Mouse (Mus musculus) lung, adult 18-20 months (tissue): ENCODE measurements around the gene Nkx2-3.
A peak's percentile ranks its signal among the peaks of the same experiment; 100 is the strongest.

Experiments
- DNase-seq, 2 experiments: peaks; one replicate each; pipeline ENCODE4 v3.0.0; 2022; ENCODE audit warnings: mixed read lengths in 2 of 2

The Nkx2-3 gene

DNA sequence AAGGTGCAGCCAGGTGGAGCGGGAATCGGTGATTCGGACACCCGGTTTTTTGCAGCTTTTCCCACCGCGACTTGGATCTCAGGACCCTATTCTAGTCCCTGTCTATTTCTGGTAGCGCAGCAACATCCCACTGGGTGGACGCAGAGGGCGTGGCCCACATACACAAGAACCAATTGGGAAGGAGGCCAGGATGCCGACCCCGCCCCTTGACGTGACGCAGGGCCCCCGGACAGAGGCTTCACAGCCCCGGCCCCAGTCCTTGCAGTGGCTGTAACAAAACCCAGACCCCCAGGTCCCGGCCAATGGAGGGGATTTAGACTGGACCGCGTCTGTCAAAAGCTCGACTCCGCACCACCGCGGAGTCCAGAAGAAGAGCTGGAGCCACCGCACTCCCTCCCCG lies at the start of gene Nkx2-3:
Gene Nkx2-3, plus strand, starts transcription at position 275 of the 400 bp plus-strand sequence.
- DNase-seq = peak in 1 of 2 experiments; percentile 24

DNA sequence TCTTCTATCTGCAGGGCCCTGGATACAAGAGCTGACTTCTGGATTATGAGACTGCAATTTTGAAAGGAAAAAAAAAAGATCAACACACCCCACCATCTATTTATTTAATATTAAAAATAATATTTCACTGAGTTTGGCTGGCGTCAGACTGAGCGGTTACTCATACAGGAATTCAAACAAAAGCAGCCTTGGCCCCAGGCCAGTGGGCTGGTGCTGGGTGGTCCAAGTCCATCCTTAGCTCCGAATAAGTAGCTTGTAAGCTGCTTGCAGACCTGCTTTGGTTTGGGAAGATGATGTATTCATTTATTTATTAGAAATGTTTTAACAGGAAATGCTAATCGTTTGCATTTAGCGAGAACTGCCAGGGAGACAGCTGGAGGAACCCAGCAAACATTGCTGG lies 49.0 kb upstream of the Nkx2-3 start:
- DNase-seq = peak; percentile 16 to 22

DNA sequence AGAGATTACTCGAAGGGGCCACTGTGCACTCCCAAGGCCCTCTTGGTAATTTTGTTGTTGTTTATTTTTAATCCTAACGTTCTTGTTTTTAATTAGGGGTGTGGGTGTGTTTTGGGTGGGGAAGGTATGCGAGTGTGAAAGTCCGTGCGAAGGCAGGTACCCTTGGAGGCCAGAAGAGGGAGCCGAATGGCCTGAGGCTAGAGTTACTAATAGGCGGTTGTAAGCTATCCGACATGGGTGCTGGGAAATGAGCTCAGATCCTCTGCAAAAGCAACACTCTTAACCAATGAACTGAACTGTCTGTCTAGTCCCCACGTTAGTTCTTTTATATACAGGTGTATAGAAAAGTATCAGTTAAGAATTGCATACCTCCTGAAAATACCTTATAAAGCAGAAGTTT lies 43.8 kb upstream of the Nkx2-3 start:
- no peak for DNase-seq

DNA sequence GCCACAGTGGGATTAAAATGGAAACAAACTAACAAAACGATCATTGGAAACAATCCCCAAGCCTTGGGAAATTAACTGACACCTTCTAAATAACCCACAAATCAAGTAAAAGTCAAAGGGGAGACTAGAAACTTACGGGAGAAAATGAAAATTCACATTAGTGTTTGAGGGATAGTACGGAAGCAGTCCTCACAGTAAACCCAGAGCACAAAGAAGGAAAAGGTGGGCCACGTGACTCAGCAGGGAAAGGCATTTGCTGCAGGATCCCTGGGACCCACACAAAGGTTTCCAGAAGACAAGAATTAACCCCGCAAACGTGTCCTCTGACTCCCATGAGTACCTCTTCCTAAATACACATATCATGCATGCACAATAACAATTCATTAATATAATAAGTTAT lies 43.0 kb upstream of the Nkx2-3 start:
- DNase-seq = no peak

DNA sequence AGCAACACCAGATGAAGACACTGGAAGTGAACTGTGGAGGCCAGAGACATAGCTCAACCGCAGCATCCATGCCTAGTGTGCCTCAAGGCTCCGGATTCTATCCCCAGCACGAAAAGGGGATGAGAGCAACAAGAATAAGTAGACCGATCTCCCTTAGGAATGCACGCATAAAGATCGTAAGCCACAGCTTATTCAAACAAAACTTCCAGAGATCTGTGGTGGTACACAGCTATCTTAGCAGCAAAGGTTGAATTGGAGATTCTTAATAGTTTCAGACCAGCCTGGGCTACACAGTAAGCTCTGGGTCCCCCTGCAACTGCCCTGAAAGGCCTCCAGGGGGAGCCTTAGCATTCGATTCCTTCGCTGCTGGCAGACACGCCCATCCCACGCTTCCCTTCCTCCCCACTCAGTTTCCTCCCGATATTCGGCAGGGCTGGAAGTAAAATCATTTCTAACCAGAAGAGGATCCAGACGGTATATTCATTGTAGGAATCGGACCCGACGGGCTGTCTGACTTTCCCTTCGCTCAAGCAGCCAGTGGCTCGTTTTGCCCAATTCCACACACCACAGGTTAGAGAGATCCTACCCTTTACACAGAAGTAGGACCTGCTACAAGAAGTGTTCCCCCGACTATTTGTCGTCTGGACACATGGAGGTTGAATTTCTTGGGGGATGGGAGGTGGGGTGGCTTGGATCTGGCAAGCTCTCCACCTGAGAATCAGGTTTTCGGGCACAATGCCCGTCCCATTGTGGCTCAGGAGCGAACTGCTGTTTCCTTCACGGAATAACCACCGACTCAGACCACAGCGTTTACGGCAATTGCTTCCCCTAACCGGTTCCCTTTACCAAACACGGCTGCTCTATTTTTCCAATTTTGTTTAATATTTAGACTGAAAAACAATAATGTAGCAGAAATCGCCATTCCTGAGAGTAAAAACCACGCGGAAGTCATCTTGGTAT lies 41.0 kb upstream of the Nkx2-3 start:
- DNase-seq = peak; percentile 71 to 77

DNA sequence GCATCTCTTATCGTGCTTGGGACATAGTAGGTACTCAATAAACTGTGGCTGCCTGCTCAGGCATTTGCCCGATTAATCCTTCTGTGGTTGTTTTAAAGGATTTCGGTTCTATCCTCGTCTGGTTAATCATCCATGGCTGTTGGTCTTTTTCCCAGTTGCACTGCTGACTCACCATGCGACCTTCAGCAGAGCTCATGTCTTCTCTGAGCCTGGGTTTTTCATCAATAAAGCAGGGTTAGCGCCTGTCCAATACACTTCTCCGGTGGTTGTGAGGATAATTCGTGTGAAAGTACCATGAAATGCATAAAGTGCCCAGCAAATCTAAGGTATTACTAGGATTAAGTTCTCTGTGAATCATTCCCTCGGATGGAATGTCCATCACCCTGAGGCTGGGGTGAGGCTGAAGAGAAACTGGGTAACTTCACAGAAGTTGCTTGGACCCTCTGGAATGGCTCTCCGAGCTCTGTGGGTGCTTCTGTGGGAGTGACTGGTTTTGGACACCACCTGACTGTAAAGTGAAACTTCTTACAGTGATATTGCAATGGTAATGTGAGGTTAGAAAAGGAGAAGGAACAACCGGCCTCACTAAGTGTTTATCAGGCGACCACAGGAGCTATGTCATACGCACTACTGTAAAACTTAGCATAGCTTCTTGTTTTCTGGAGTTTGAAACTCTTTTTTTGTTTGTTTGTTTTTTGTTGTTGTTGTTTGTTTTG lies 32.9 kb upstream of the Nkx2-3 start:
- no peak for DNase-seq

DNA sequence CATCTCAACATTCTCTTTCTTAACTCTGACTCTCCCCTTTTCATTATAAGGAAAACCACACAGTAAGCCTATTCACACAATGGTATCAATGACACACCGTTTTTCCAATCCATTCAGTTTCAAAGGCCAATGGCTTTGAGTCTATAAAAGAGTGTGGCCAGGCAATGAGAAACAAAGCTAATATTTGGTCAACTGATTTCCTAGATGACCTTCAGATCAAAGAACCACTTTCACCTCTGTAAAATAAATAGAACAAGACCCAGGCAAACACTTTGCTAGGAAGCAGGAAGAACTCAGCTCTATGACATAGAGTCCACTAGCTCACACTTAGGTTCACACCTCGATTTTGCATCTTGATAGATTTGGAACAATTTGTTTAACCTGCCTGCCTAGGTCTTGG lies 30.9 kb upstream of the Nkx2-3 start:
- no peak for DNase-seq

DNA sequence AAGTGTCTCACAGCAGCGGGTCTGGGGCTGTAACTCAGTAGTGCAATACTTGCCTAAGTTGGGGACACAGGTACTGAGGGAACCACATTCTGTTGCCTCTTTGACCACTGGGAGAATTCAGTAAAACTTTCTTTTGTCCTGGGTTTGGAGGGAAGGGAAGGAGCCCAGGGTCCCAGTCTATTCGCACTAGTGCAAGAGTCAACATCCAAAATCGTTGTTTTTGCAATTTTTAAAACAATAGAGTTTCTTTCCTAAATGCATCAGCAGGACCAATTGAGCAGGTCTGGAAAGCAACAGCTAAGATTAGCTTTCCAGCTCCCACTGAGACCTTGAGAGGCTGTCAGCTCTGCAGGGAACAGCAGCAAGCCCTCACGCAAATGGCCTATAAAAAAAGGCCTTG lies 28.9 kb upstream of the Nkx2-3 start:
- DNase-seq = no peak

DNA sequence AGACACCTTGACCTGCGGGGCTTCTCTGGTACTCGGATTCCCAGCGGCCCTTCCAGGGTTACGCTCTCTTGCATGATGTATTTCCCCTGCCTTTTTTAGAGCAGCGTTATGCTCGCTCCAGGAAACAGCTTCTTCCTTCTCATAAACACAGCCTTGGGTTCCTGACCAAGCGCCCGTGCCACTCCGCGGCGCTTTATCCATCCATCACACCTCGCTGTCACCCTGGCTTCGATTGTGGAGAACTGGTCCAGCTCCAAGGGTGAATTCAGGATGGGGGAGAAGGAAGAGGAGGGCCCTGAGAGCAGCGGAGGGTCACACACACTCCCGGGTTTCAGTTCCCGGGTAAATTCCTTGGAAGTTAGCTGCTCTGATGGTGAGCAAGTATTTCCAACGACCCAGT lies 28.5 kb upstream of the Nkx2-3 start:
- no peak for DNase-seq

DNA sequence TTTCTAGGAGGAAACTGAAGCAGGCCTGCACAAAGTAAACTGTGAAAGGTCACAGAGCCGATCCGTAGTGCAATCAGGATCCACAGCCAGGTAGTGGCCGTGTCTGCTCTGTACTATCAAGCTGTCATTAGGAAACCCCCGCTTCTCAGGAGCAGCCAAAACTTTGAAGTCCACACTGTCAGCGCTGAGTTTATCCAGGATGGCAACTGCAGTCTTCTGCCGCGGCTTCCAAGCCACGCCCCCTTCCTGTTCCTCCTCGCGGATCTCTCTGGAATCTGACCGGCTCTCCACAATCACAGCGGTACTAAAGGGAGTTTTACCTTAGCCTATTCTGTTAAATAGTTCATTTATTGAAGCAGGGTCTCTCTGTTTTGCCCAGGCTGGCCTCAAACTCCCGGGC lies 27.3 kb upstream of the Nkx2-3 start:
- DNase-seq = peak; percentile 30 to 33

DNA sequence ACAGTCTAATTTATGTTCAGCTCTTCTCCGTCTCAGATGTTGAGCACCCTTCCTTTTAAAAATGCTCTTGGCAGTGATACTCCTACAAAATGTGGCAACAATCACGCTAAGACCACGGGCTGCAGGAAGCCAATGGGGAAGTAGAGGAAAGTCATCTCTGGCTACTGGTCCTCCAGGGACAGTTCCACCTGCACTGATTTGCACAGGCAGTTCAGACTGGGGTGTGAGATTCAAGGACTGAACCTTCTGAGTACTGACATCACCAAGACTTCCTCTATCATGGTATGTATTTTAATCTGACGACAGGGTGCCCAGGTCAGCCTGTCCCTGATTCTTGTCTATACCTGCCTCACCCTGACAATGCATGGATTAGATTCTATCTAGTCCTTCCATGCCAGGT lies 20.1 kb upstream of the Nkx2-3 start:
- no peak for DNase-seq

DNA sequence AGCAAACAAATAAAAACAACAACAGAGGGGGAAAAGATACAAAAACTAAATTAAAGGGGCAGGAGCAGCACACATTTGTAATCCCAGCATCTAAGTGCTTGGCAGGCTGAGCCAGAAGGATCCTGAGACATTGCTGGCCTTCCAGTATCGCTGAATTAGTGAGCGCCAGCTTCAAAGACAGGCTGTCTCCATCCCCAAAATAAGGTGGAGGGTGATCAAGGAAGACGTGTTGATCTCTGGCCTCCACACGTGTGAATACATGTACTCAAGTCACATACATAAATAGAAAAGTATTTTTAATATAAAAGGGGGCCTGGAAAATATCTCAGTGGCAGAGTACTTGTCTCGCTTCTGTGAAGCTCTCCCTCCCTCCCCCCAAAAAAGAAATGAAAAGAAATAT lies 15.1 kb upstream of the Nkx2-3 start:
- no peak for DNase-seq

DNA sequence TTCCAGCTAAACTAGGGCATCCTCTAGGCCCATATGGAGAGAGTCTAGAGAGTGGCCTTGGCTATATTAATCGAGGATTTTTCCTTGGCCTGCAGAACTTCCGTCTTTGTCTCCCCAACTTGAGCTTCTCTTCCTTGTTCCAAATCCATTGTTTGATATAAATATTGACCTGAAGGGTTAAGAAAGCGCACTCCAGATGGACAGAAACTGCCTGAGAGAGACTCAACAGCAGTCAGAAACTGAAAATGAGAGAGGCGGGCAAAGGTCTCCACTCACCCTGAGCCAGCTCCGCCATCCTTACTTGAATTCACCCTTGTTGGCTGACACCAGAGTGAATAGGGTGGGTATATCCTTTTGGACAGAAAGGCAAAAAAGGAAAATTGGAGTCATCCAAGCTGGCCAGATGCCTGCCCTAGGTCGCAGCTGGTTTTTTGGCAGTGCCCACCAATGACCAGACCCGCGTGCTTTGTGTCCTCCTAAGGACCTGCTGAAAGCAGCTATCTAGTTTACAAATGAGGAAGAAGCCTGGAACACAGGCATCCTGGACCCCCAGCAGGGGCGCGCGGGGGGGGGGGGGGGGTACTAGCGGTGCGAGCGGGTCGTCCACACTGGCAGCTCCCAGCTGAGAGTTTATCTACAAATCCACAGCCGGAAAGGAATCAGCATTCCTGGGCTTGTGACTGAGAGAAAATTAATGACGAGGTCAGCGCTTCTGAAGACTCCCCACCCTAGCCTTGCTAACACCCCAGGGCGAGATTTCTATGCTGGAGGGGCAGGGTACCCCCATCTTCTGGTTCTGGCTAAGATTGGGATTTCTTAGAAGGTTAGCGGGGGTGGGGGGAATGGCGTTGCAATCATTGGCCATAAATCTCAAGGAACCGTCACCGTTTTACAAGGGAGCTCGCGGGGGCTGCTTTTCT lies 13.1 kb upstream of the Nkx2-3 start:
- DNase-seq = no peak

DNA sequence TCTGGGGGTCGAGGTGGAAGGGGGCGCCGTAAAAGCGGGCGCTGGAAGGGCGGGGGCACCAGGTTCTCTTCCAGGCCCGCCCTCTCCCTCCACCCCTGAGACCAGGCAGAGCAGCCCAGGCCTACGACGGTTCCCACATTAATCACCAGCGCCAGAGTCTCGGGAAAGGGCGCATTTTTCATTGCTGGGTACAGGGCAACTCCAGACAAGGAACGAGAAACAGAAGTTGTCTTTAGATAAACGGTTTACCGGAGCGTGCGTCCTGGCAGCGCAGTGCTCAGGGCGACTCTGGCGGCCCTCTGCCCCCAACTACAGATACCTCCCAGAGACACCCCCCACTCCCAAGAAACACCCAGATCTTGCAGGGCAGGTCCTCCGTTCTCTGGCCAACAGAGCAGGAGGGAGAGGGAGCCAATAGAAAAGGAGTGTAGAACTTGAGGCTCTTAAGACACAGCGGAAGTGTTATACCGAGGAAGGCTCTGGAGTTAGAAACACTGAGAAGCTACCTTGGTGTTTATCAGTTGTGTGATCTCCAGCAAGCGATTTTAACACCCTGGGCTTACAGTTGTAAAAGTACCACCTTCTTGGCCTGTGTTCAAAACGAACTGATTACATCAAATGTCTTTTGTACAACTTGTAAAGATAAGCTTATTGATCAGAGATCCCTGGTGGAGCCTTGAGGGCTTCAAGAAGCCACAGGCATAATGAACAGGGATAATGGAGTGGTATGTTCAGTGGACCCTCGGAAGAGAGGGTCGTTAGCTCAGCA lies 12.2 kb upstream of the Nkx2-3 start:
- no peak for DNase-seq

DNA sequence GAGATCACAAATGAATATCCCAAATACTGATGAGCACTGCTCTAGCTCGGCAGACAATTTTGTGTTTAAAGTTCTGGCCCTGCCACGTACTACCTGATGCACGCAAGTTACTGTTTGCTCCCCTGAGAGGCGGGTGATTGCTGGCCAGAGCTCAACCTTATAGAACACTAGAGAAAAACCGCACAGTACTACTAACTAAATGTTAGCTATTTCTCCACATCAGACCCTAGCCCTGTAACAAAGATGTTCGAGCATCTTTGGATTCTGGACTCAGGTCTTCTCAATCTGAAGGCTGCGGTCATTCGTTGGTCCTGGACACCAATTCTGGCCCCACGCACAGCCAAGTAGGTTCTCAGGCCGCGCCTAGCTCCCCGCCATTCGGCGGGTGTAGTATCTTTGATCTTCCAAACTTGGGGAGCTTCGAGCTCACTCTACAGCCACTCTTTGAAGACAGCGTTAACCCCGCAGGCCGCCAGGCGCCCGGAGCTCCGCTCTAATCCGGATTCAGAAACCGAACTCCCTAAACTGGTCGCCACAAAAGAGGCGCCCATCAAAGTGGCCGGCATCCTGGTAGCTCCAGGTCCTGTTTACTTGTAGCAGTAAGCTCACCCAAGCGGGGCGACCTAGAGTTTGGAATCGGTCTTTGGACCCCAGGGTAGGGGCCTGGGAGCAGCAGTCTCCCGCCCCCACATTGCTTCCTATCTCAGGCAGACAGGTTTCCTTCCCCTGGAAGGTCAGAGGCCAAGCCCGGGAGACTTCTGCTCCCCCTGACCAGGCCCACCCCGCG lies 11.4 kb upstream of the Nkx2-3 start:
- no peak for DNase-seq

DNA sequence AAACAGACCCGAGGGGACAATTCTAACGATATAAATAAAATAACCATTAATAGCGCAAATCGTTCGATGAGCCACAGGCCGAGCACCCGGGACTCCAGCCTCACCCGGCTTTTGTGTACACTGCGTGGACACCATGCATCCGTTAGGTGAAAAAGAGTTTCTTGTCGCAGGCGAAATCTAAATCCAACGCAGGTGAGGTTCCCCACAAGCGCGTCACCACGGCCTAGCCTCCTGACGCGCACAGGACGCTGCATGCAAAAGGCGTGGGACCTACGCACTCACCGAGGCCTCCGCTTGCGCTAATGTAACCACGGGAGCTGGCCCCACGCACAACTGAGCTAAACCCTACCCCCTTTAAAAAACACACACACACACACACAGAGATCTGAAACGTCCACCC lies 10.7 kb upstream of the Nkx2-3 start:
- DNase-seq = no peak

DNA sequence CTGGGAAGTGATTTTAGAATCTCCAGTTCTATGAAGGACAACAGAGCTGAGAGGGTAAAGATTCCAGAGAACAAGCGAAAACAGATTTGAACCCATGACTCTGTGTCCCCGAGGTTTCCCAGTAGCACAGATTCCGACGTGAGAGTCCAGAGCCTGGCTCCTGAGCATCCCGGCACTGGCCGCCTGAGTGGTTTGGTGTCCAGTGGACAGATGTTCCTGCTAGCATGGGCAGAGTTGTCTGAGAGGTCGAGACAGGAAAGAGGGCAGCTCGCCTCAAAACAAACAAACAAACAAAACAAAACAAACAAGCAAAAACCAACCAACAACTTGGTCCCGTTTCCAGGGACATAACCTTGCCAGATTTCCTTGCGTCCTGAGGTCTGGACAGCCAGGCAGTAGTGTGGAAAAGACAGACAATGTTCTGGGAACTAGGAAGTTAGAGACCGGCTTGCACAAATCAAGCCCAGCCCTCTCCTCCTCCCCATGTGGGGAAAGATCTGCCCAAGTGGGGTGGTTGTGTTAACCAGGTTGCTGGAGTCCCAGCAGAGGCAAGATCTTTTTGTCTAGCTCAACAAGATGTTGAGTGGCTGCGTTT lies 10.0 kb upstream of the Nkx2-3 start:
- DNase-seq = no peak

DNA sequence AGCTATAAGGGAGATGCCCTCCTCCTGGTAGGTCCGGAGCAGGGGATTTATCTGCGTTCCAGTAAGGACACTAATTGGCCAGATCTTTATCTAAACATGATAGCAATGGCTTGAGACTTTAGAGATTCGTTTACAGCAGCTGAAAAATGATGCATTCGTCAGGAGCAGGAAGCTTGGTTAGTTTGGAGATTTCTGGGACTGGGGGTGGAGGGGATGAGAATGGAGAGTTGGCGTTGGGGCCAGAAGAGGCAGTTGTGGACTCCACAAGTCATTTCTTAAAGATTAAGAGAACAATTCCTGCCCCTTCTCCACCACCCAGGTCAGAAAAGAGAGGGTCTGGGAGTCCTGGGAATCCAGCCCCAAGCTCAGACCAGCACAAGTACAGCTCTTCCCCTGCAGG lies 8.6 kb upstream of the Nkx2-3 start:
- DNase-seq = no peak

DNA sequence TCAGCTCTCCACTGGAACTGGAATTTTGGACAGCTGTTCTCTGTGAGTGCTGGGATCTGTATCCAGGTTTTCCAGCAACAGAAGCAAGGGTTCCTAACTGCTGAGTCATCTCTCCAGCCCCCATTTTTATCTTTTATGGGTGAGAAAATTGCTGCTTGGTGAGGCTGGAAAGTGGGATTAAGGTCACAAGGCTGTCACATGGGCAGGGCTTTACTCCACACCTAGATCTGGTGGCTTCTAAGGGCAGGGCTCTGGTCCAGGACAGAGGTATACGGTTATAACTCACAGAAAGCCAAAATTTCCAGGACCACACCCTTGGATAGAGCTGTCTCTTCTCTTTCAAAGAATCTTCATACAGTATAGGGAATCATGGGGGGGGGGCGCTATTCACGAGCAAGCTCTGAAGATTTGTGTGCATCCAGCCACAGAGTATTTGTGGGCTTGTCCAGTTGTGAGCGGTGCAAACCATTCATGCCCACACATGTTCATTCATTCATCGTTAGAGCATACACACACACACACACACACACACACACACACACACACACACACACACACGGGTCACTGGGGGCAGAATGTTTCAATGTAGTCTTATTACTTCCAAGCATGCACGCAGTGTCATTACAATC lies 7.5 kb upstream of the Nkx2-3 start:
- DNase-seq = no peak
